Mouse (Mus musculus): ENCODE measurements around the gene Unc79. TPM values are rescaled to one million over a fixed set of nuclear protein-coding genes. Genes with fewer than 3 reads are reported as not detected.

Gene Unc79
- polyA plus RNA-seq, 1 experiment from 2014 or later = 8.8 TPM

- Histone ChIP-seq H3K4me2 (ENCODE audit: low read length) (no peak overlapping the region), H3K27me3 (replicated peaks; ENCODE audit: control insufficient read depth, insufficient read depth, low read length) (no peaks in the 10 kb centered on the region), H3K36me3 (ENCODE audit: control insufficient read depth, insufficient read depth) (no peaks in the 10 kb centered on the region), H3K9ac (replicated peaks; ENCODE audit: low read depth, low read length) (no peak overlapping the region), H3K4me1 (replicated peaks; ENCODE audit: control insufficient read depth, insufficient read depth, low read length) (peaks cover 13% of the 10 kb centered on the region), H3K9me3 (ENCODE audit: control insufficient read depth, low read length) (no peaks in the 10 kb centered on the region), H3K27ac (ENCODE audit: low read length) (no peak overlapping the region), H3K4me3 (replicated peaks; ENCODE audit: low read length) (no peak overlapping the region)
- no peak for ATAC-seq
- 79% methylated on average over 6 of the region's 6 CpGs for WGBS
These were observed 267.4 kb downstream of the Unc79 start for GRCm38 (mm10) chr12:103215877-103216610.

GRCm38 (mm10) chr12:103223671-103224070 is 275.0 kb downstream of the Unc79 start:
- no peak overlapping the region for H3K27ac ChIP-seq (ENCODE audit: low read length)
- no peak overlapping the region for H3K9ac ChIP-seq (replicated peaks; ENCODE audit: low read depth, low read length)
- H3K4me2 ChIP-seq (ENCODE audit: low read length) = no peak overlapping the region
- no peak for ATAC-seq
- H3K4me1 ChIP-seq (replicated peaks; ENCODE audit: control insufficient read depth, insufficient read depth, low read length) = no peaks in the 10 kb centered on the region
- H3K27me3 ChIP-seq (replicated peaks; ENCODE audit: control insufficient read depth, insufficient read depth, low read length) = no peaks in the 10 kb centered on the region
- H3K9me3 ChIP-seq (ENCODE audit: control insufficient read depth, low read length) = no peaks in the 10 kb centered on the region
- H3K4me3 ChIP-seq (replicated peaks; ENCODE audit: low read length) = no peak overlapping the region
- 87% methylated on average over 9 of the region's 9 CpGs for WGBS
- no peaks in the 10 kb centered on the region for H3K36me3 ChIP-seq (ENCODE audit: control insufficient read depth, insufficient read depth)

GRCm38 (mm10) chr12:103226121-103226520 is 277.5 kb downstream of the Unc79 start:
- Histone ChIP-seq H3K27me3 (replicated peaks; ENCODE audit: control insufficient read depth, insufficient read depth, low read length) (no peaks in the 10 kb centered on the region), H3K4me2 (ENCODE audit: low read length) (no peak overlapping the region), H3K36me3 (ENCODE audit: control insufficient read depth, insufficient read depth) (no peaks in the 10 kb centered on the region), H3K9me3 (ENCODE audit: control insufficient read depth, low read length) (no peaks in the 10 kb centered on the region), H3K27ac (ENCODE audit: low read length) (no peak overlapping the region), H3K4me3 (replicated peaks; ENCODE audit: low read length) (no peak overlapping the region), H3K4me1 (replicated peaks; ENCODE audit: control insufficient read depth, insufficient read depth, low read length) (no peaks in the 10 kb centered on the region), H3K9ac (replicated peaks; ENCODE audit: low read depth, low read length) (no peak overlapping the region)
- WGBS = 73% methylated on average over 4 of the region's 4 CpGs
- ATAC-seq = no peak

- Histone ChIP-seq H3K27me3 (replicated peaks; ENCODE audit: control insufficient read depth, insufficient read depth, low read length) (no peaks in the 10 kb centered on the region), H3K9ac (replicated peaks; ENCODE audit: low read depth, low read length) (no peak overlapping the region), H3K36me3 (ENCODE audit: control insufficient read depth, insufficient read depth) (no peaks in the 10 kb centered on the region), H3K27ac (ENCODE audit: low read length) (no peak overlapping the region), H3K4me2 (ENCODE audit: low read length) (no peak overlapping the region), H3K4me3 (replicated peaks; ENCODE audit: low read length) (no peak overlapping the region), H3K9me3 (ENCODE audit: control insufficient read depth, low read length) (no peaks in the 10 kb centered on the region), H3K4me1 (replicated peaks; ENCODE audit: control insufficient read depth, insufficient read depth, low read length) (no peaks in the 10 kb centered on the region)
- 90% methylated on average over 4 of the region's 4 CpGs for WGBS
- no peak for ATAC-seq
These were observed 280.4 kb downstream of the Unc79 start for GRCm38 (mm10) chr12:103229058-103229457.

Small RNA genes lying within 50 kb of the gene (microRNA-seq; reads per million reads assigned to microRNA genes)
- not detected for gene Gm44324

Other genes with a start within 250 kb of the Unc79 start
- gene Itpk1, start 243.9 kb upstream of the Unc79 start, polyA plus RNA-seq (2015; fragmentation: Nextera tagmentation; extraction: Ambion mirVana) = 66.5 and 68.7 TPM in 2 replicates
- 53.6 and 60.2 TPM in 2 replicates for gene Moap1, start 205.2 kb upstream of the Unc79 start, polyA plus RNA-seq (2015; fragmentation: Nextera tagmentation; extraction: Ambion mirVana)
- 11.0 and 11.9 TPM in 2 replicates for gene Tmem251, start 205.1 kb upstream of the Unc79 start, polyA plus RNA-seq (2015; fragmentation: Nextera tagmentation; extraction: Ambion mirVana)
- gene Gm28051, start 191.1 kb upstream of the Unc79 start, polyA plus RNA-seq (2015; fragmentation: Nextera tagmentation; extraction: Ambion mirVana) = not detected in 2 replicates
- 43.6 and 50.0 TPM in 2 replicates for gene Gon7, start 191.1 kb upstream of the Unc79 start, polyA plus RNA-seq (2015; fragmentation: Nextera tagmentation; extraction: Ambion mirVana)
- 43.1 and 47.6 TPM in 2 replicates for gene Ubr7, start 190.9 kb upstream of the Unc79 start, polyA plus RNA-seq (2015; fragmentation: Nextera tagmentation; extraction: Ambion mirVana)
- 38.4 and 39.8 TPM in 2 replicates for gene Gm20604, start 190.2 kb upstream of the Unc79 start, polyA plus RNA-seq (2015; fragmentation: Nextera tagmentation; extraction: Ambion mirVana)
- 16.1 and 17.5 TPM in 2 replicates for gene Btbd7, start 70.4 kb upstream of the Unc79 start, polyA plus RNA-seq (2015; fragmentation: Nextera tagmentation; extraction: Ambion mirVana)
- not detected in 2 replicates for gene Cox8c, start 49.5 kb upstream of the Unc79 start, polyA plus RNA-seq (2015; fragmentation: Nextera tagmentation; extraction: Ambion mirVana)